Mouse (Mus musculus): ENCODE data around the gene Gm45717. TPM values are rescaled to one million over a fixed set of nuclear protein-coding genes. Genes with fewer than 3 reads are reported as not detected.

The Gm45717 gene
- polyA plus RNA-seq, 2 experiments = not detected

DNA sequence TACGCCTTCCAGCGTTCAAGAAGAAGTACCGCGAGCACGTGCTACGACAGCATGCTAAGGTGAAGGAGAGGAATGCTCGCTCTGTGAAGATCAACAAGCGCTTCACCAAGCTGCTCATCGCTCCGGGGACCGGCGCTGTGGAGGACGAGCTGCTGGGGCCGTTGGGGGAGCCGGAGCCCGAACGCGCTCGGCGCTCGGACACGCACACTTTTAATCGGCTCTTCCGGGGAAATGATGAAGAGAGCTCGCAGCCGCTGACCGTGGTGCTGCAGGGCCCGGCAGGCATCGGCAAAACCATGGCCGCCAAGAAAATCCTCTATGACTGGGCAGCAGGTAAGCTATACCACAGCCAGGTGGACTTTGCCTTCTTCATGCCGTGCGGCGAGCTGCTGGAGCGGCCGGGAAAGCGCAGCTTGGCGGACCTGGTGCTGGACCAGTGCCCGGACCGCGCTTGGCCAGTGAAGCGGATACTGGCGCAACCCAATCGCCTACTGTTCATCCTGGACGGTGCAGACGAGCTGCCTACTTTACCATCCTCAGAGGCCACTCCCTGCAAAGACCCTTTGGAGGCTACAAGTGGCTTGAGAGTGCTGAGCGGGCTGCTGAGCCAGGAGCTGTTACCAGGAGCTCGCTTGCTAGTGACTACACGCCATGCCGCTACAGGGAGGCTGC, 33.2 kb downstream of the Gm45717 start:
- Histone ChIP-seq H3K4me1 (replicated peaks; ENCODE audit: control insufficient read depth in 2 of 2, insufficient read depth in 2 of 2, low read length in 1 of 2) (peaks cover 0 to 3% of the 10 kb centered on the region in 2 experiments; a peak in 2 of 4 replicates), H3K9ac (replicated peaks) (no peak overlapping the region), H3K4me3 (ENCODE audit: insufficient read depth in 1 of 2, low read depth in 2 of 2, low read length in 2 of 2) (0 out of 4 replicates have a peak overlapping the region, but pooled peaks have one; percentile 6 to 13), H3K36me3 (replicated peaks; ENCODE audit: control insufficient read depth, insufficient read depth, low read depth) (no peaks in the 10 kb centered on the region), H3K27ac (no peak overlapping the region), H3K9me3 (ENCODE audit: control insufficient read depth, low read length) (no peaks in the 10 kb centered on the region), H3K4me2 (ENCODE audit: low read depth) (peak overlapping the region; percentile 44), H3K27me3 (ENCODE audit: control insufficient read depth, insufficient read depth, low read length) (peaks cover 40% of the 10 kb centered on the region)
- DNase-seq (ENCODE audit: low read depth in 3 of 3, low spot score in 3 of 3) (no peak), ATAC-seq (ENCODE audit: insufficient read depth) (peak; percentile 19; the same call in 1 of the 2 replicates)
- TF ChIP-seq CTCF (IDR thresholded peaks at IDR 0.05; ENCODE audit: low read depth) (no peak), EP300 (IDR thresholded peaks at IDR 0.05; ENCODE audit: low read depth) (no peak)
- WGBS (ENCODE audit: insufficient replicate concordance) = 2% methylated on average over 49 of the region's 49 CpGs

DNA sequence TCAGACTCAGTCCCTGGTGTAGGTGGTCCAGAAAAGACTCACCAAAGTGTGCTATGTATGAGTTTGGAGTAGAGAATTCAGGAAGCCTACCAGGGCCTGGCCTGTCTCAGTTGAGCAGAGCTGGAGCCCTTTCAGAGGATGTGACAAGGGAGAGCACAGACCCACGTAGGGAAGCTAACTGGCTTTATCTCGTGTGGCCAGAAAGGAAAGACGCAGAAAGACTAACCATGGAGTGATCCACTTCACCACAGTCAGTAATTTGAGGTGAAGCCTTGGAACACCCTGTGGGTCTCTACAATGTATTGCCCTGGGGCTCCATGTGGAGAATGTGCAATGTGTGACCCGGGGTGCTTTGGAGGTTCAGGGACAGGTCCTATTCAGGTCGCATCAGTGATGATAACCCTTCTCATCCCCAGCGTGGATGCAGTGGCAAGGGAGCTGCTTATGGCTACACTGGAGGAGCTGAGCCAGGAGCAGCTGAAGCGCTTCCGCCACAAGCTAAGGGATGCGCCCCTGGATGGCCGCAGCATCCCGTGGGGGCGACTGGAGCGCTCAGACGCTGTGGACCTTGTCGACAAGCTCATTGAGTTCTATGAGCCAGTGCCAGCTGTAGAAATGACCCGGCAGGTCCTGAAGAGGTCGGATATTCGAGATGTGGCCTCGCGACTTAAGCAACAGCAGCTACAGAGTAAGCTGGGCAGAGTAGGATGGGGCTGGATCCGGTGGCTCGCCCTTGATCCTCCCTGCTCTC, 34.3 kb downstream of the Gm45717 start:
- H3K9ac ChIP-seq (replicated peaks) = no peak overlapping the region
- ATAC-seq (ENCODE audit: insufficient read depth) (no peak), DNase-seq (ENCODE audit: low read depth in 3 of 3, low spot score in 3 of 3) (no peak)
- TF ChIP-seq CTCF (IDR thresholded peaks at IDR 0.05; ENCODE audit: low read depth) (no peak), EP300 (IDR thresholded peaks at IDR 0.05; ENCODE audit: low read depth) (no peak)
- peaks cover 0 to 3% of the 10 kb centered on the region in 2 experiments; a peak in 2 of 4 replicates for H3K4me1 ChIP-seq (replicated peaks; ENCODE audit: control insufficient read depth in 2 of 2, insufficient read depth in 2 of 2, low read length in 1 of 2)
- H3K4me2 ChIP-seq (ENCODE audit: low read depth) = no peak overlapping the region
- no peak overlapping the region for H3K4me3 ChIP-seq (ENCODE audit: insufficient read depth in 1 of 2, low read depth in 2 of 2, low read length in 2 of 2)
- no peak overlapping the region for H3K27ac ChIP-seq
- H3K36me3 ChIP-seq (replicated peaks; ENCODE audit: control insufficient read depth, insufficient read depth, low read depth) = no peaks in the 10 kb centered on the region
- no peaks in the 10 kb centered on the region for H3K9me3 ChIP-seq (ENCODE audit: control insufficient read depth, low read length)
- WGBS (ENCODE audit: insufficient replicate concordance) = 30% methylated on average over 22 of the region's 22 CpGs
- peaks cover 40% of the 10 kb centered on the region for H3K27me3 ChIP-seq (ENCODE audit: control insufficient read depth, insufficient read depth, low read length)

DNA sequence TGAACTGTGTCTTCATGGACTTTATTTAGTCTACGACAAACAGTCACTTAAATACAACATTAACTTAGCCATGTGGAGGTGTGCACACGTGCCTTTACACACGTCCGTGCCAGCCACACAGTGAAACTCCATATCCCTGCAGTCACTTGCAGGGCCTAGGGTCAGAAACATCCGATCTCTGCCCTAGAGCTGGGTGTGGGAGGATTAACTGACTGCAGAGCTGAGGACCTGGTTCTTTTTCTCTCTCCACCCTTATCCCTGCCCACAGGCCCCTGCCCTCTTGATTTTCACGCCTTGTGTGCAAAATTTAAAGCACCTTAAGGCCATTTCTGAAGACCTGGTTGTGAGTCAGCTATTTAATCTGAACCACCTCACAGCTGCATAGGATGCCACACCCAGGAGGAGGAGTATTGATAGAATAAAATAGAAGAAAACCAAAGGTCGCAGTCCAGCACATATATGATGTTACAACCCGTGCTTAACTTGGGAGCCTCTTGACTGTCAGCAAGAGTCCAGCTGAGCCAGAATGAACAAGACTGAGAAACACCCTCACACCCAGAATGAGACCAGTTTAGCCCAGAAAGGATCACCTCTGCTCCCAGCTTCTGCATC, 35.2 kb downstream of the Gm45717 start, which contains the start of gene Nlrp6:
Nlrp6 (plus strand) TSS at position 485 of the 612 bp plus-strand sequence.
- Histone ChIP-seq H3K4me1 (replicated peaks; ENCODE audit: control insufficient read depth in 2 of 2, insufficient read depth in 2 of 2, low read length in 1 of 2) (peaks cover 0 to 3% of the 10 kb centered on the region in 2 experiments; a peak in 2 of 4 replicates), H3K9me3 (ENCODE audit: control insufficient read depth, low read length) (no peaks in the 10 kb centered on the region), H3K27ac (no peak within 1 kb of the TSS), H3K4me3 (ENCODE audit: insufficient read depth in 1 of 2, low read depth in 2 of 2, low read length in 2 of 2) (no peak within 1 kb of the TSS), H3K36me3 (replicated peaks; ENCODE audit: control insufficient read depth, insufficient read depth, low read depth) (no peaks in the 10 kb centered on the region), H3K4me2 (ENCODE audit: low read depth) (no peak within 1 kb of the TSS), H3K27me3 (ENCODE audit: control insufficient read depth, insufficient read depth, low read length) (peaks cover 40% of the 10 kb centered on the region), H3K9ac (replicated peaks) (no peak within 1 kb of the TSS)
- 45% methylated on average over 8 of the region's 8 CpGs for WGBS (ENCODE audit: insufficient replicate concordance)
- no peak for TF ChIP-seq CTCF (IDR thresholded peaks at IDR 0.05; ENCODE audit: low read depth)
- TF ChIP-seq EP300 (IDR thresholded peaks at IDR 0.05; ENCODE audit: low read depth) = no peak
- no peak for ATAC-seq (ENCODE audit: insufficient read depth)
- no peak for DNase-seq (ENCODE audit: low read depth in 3 of 3, low spot score in 3 of 3)

- Histone ChIP-seq H3K9me3 (ENCODE audit: control insufficient read depth, low read length) (no peaks in the 10 kb centered on the region), H3K9ac (replicated peaks) (no peak overlapping the region), H3K27ac (no peak overlapping the region), H3K27me3 (ENCODE audit: control insufficient read depth, insufficient read depth, low read length) (peaks cover 40% of the 10 kb centered on the region), H3K4me2 (ENCODE audit: low read depth) (no peak overlapping the region), H3K36me3 (replicated peaks; ENCODE audit: control insufficient read depth, insufficient read depth, low read depth) (no peaks in the 10 kb centered on the region), H3K4me1 (replicated peaks; ENCODE audit: control insufficient read depth in 2 of 2, insufficient read depth in 2 of 2, low read length in 1 of 2) (peaks cover 0 to 3% of the 10 kb centered on the region in 2 experiments; a peak in 2 of 4 replicates), H3K4me3 (ENCODE audit: insufficient read depth in 1 of 2, low read depth in 2 of 2, low read length in 2 of 2) (no peak overlapping the region)
- 20% methylated on average over 4 of the region's 4 CpGs for WGBS (ENCODE audit: insufficient replicate concordance)
- no peak for TF ChIP-seq CTCF (IDR thresholded peaks at IDR 0.05; ENCODE audit: low read depth)
- TF ChIP-seq EP300 (IDR thresholded peaks at IDR 0.05; ENCODE audit: low read depth) = no peak
- no peak for DNase-seq (ENCODE audit: low read depth in 3 of 3, low spot score in 3 of 3)
- no peak for ATAC-seq (ENCODE audit: insufficient read depth)
Observed at GRCm38 (mm10) chr7:140919911-140920310, 35.8 kb downstream of the Gm45717 start.

Measured in liver, embryonic 14.5 days (tissue).